Mouse (Mus musculus) lung, adult 2 months (tissue): Measurements from ENCODE around the gene Smim24.

ENCODE experiments used
- CTCF ChIP-seq: fragments of 200-500 bp; IDR thresholded peaks from 2 replicates; pipeline ENCODE4 v1.5.1; 2011; ENCODE audit warnings: mild to moderate bottlenecking, low read length, control low read depth; ENCODE audit not compliant: insufficient read depth
- POLR2A ChIP-seq: fragments of 200-500 bp; IDR thresholded peaks from 2 replicates; pipeline ENCODE4 v1.6.1; 2011; ENCODE audit warnings: low read depth, mild to moderate bottlenecking, control low read depth, low read length, borderline replicate concordance; ENCODE audit errors: extremely low read depth

DNA sequence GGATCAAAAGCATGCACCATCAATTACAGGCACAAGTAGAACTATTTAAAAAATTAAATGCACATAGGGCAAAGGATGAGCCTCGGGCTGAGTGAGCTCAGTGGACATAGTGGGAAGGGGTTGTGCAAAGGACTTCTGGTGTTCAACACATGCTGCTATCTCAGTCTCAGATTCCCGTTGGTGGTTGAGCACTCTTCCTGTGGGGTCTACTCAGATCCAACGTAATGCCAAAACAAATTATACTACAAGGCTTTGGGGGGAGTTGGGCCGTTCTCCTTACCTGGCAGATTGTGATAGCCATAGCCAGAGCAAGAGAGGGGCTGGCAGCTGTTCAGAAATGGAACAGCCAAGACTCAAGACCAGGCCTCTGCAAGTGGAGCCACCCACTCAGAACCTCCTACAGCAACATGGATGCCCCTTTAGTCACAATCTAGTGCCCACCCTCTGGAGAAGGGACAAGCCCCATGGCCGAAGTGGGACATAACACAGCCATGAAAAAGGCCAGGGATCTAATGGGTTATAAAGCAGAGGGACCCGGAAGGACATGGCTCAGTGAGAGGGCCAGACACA, 13.0 kb upstream of the Smim24 start:
- TF ChIP-seq CTCF, result no peak
- no peak for TF ChIP-seq POLR2A
